Mouse (Mus musculus) midbrain, postnatal 0 days (tissue): ENCODE measurements around the gene Fst. TPM values are rescaled to one million over a fixed set of nuclear protein-coding genes. Genes with fewer than 3 reads are reported as not detected.

ENCODE experiments used
- ATAC-seq: fragments of 200-750 bp; cut with Nextera tagmentation; 2 replicates; pipeline ENCODE4 v1.8.0; 2017; ENCODE audit warnings: moderate number of reproducible peaks, mild to moderate bottlenecking, moderate TSS enrichment, moderate library complexity; ENCODE audit not compliant: low FRiP score
- DNase-seq: peaks from one replicate; pipeline ENCODE4 v3.0.0-alpha.2; 2015; ENCODE audit warnings: low spot score
- H3K27ac ChIP-seq: fragments of 300-500 bp; sonication (generic); 2 replicates; pipeline ENCODE4 v1.5.1; 2014; ENCODE audit warnings: low read depth, mild to moderate bottlenecking, low read length, mixed read lengths
- H3K27me3 ChIP-seq: fragments of 300-500 bp; sonication (generic); 2 replicates; pipeline ENCODE4 v1.6.1; 2014; ENCODE audit warnings: low read length, control low read depth, mixed read lengths; ENCODE audit not compliant: insufficient read depth
- H3K36me3 ChIP-seq: fragments of 300-500 bp; sonication (generic); 2 replicates; pipeline ENCODE4 v1.6.1; 2014; ENCODE audit warnings: low read length, control low read depth, mixed read lengths; ENCODE audit not compliant: insufficient read depth
- H3K4me1 ChIP-seq: fragments of 300-500 bp; sonication (generic); 2 replicates; pipeline ENCODE4 v1.6.1; 2014; ENCODE audit warnings: mild to moderate bottlenecking, control low read depth, antibody characterized with exemption, low read length, mixed read lengths; ENCODE audit not compliant: insufficient read depth
- H3K4me2 ChIP-seq: fragments of 300-500 bp; sonication (generic); 2 replicates; pipeline ENCODE4 v1.6.1; 2014; ENCODE audit warnings: low read depth, mild to moderate bottlenecking, low read length, mixed read lengths; ENCODE audit not compliant: poor library complexity, severe bottlenecking
- H3K4me3 ChIP-seq: fragments of 300-500 bp; sonication (generic); 2 replicates; pipeline ENCODE4 v1.5.1; 2014; ENCODE audit warnings: low read depth, mild to moderate bottlenecking, low read length, moderate library complexity
- H3K9ac ChIP-seq: fragments of 300-500 bp; sonication (generic); replicated peaks from 2 replicates; pipeline ENCODE4 v1.6.1; 2014; ENCODE audit warnings: mild to moderate bottlenecking, low read length, moderate library complexity, mixed read lengths; ENCODE audit not compliant: poor library complexity, severe bottlenecking
- H3K9me3 ChIP-seq: fragments of 300-500 bp; sonication (generic); 2 replicates; pipeline ENCODE4 v1.6.1; 2016; ENCODE audit warnings: low read length, control low read depth
- CTCF ChIP-seq: IDR thresholded peaks from 2 replicates; pipeline ENCODE4 v1.5.1; 2016; ENCODE audit warnings: antibody characterized with exemption, mild to moderate bottlenecking
- WGBS: fragments of 180-500 bp; shearing (Covaris S2); extraction: QIAGEN DNeasy Blood & Tissue Kit; methylation state at CpG from one replicate; pipeline ENCODE4 v1.1.7; 2014; 5-methylcytosine and 5-hydroxymethylcytosine counted together
- polyA plus RNA-seq: library from polyadenylated mRNA; unstranded; fragments of >200 nt; fragmentation: Nextera tagmentation; extraction: Ambion mirVana; gene quantifications from 2 replicates; pipeline ENCODE4 v1.2.1, GENCODE M21; 2015
- total RNA-seq: library from RNA; depleted of rRNA; stranded (reverse); fragments of >200 nt; gene quantifications from 2 replicates; pipeline ENCODE4 v1.2.3, GENCODE M21; 2014; rRNA removed

Gene Fst
- total RNA-seq (0.76 and 0.93 TPM in 2 replicates), polyA plus RNA-seq (2.1 and 2.8 TPM in 2 replicates)

GRCm38 (mm10) chr13:114458886-114459700, at the start of gene Fst:
TSS of gene Fst (minus strand) at chr13:114458951.
- no peaks in the 10 kb centered on the region for H3K9me3 ChIP-seq
- peak; percentile 72 for ATAC-seq
- WGBS, result under 1% methylated on average over 55 of the region's 77 CpGs
- H3K27ac ChIP-seq, result no peak within 1 kb of the TSS
- H3K36me3 ChIP-seq, result no peaks in the 10 kb centered on the region
- H3K9ac ChIP-seq, result peak within 1 kb of the TSS; percentile 36; the same call in 1 of the 2 replicates
- H3K27me3 ChIP-seq, result peaks cover 15% of the 10 kb centered on the region
- peaks cover 7% of the 10 kb centered on the region; the same call in 1 of the 2 replicates for H3K4me1 ChIP-seq
- peak; percentile 37 for DNase-seq
- peak within 1 kb of the TSS; percentile 98 for H3K4me2 ChIP-seq
- H3K4me3 ChIP-seq, result peak within 1 kb of the TSS; percentile 56
- no peak for TF ChIP-seq CTCF

DNA sequence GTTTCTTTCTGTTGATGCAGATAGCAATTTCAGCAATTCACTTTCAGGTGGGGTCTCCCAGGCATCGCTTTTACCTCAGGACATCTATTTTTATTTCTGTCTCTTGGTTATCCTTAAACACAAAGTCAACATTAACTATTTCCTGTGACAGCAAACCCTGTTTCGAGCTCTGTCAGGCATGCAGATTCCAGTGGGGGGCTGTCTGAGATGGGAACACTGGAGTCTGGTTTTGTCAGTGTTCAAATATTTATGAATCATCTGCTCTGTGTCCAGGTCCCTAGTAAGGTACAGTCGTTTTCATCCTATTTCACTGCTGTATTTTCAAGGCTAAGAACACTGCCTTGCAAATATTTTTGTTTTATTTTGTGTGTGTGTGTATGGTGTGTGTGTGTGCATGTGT, 35.1 kb upstream of the Fst start:
- Histone ChIP-seq H3K9ac (no peak overlapping the region), H3K4me3 (no peak overlapping the region), H3K4me1 (no peaks in the 10 kb centered on the region), H3K9me3 (no peaks in the 10 kb centered on the region), H3K4me2 (no peak overlapping the region), H3K27ac (no peak overlapping the region), H3K36me3 (no peaks in the 10 kb centered on the region), H3K27me3 (no peaks in the 10 kb centered on the region)
- no peak for TF ChIP-seq CTCF
- DNase-seq (no peak), ATAC-seq (no peak)
- 75% methylated on average over 3 of the region's 3 CpGs for WGBS

GRCm38 (mm10) chr13:114488178-114488577, 29.4 kb upstream of the Fst start:
- no peak overlapping the region for H3K4me2 ChIP-seq
- WGBS, result 68% methylated on average over 7 of the region's 7 CpGs
- no peak overlapping the region for H3K4me3 ChIP-seq
- H3K36me3 ChIP-seq, result no peaks in the 10 kb centered on the region
- ATAC-seq, result no peak
- peak; percentile 7 for DNase-seq
- H3K27me3 ChIP-seq, result no peaks in the 10 kb centered on the region
- no peak overlapping the region for H3K27ac ChIP-seq
- no peaks in the 10 kb centered on the region for H3K9me3 ChIP-seq
- TF ChIP-seq CTCF, result no peak
- H3K9ac ChIP-seq, result no peak overlapping the region
- no peaks in the 10 kb centered on the region for H3K4me1 ChIP-seq

GRCm38 (mm10) chr13:114478329-114478728, 19.6 kb upstream of the Fst start:
- ATAC-seq, result no peak
- WGBS, result 84% methylated on average over 4 of the region's 4 CpGs

GRCm38 (mm10) chr13:114469945-114470344, 11.2 kb upstream of the Fst start:
- H3K36me3 ChIP-seq, result no peaks in the 10 kb centered on the region
- H3K27ac ChIP-seq, result no peak overlapping the region
- H3K4me3 ChIP-seq, result no peak overlapping the region
- H3K4me2 ChIP-seq, result no peak overlapping the region
- H3K4me1 ChIP-seq, result no peaks in the 10 kb centered on the region
- ATAC-seq, result no peak
- no peaks in the 10 kb centered on the region for H3K27me3 ChIP-seq
- WGBS, result 89% methylated on average over 3 of the region's 3 CpGs
- H3K9ac ChIP-seq, result no peak overlapping the region
- DNase-seq, result no peak
- no peak for TF ChIP-seq CTCF
- no peaks in the 10 kb centered on the region for H3K9me3 ChIP-seq

More at GRCm38 (mm10) chr13:114478329-114478728, 19.6 kb upstream of the Fst start:
- H3K4me1 ChIP-seq, result no peaks in the 10 kb centered on the region
- no peak overlapping the region for H3K27ac ChIP-seq
- no peaks in the 10 kb centered on the region for H3K36me3 ChIP-seq
- no peaks in the 10 kb centered on the region for H3K9me3 ChIP-seq
- H3K4me2 ChIP-seq, result no peak overlapping the region
- DNase-seq, result no peak
- no peak for TF ChIP-seq CTCF
- H3K27me3 ChIP-seq, result no peaks in the 10 kb centered on the region
- H3K4me3 ChIP-seq, result no peak overlapping the region
- no peak overlapping the region for H3K9ac ChIP-seq

DNA sequence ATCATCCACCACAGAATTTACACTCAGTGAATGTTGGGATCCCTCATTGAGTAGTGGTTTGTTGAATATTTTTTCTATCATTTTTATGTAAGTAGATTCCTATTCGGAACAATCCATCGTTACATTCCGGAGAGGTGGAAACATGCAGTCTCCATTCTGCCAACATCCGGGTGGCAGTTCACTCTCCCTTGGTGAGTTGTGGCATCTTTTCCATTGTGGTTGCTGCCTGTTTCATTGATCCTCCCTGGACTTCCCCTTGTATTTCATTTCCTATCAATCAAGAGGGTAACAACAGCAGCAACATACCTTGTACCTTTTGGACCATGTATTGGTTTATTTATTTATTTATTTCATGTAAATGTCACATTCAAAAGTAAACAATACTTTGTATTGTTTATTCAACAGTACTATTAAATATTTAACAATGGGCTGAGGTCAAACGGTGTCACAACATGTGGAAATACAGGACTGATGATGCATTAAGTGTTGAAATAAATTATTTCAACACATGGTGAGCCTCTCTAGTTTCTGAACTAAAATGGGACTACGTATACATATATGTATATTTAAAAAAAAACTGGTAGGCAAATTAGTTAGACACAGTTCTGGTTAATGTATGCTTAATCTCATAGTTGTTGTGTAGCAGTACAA, 7.6 kb upstream of the Fst start:
- no peaks in the 10 kb centered on the region for H3K36me3 ChIP-seq
- ATAC-seq (no peak), DNase-seq (no peak)
- H3K9ac ChIP-seq, result no peak overlapping the region
- no peak overlapping the region for H3K4me3 ChIP-seq
- 90% methylated on average over 6 of the region's 6 CpGs for WGBS
- TF ChIP-seq CTCF, result no peak
- H3K9me3 ChIP-seq, result no peaks in the 10 kb centered on the region
- no peaks in the 10 kb centered on the region for H3K4me1 ChIP-seq
- H3K27me3 ChIP-seq, result no peaks in the 10 kb centered on the region
- no peak overlapping the region for H3K27ac ChIP-seq
- no peak overlapping the region for H3K4me2 ChIP-seq
